Mouse (Mus musculus) erythroblast, embryonic 14.5 days (primary cell): Measurements from ENCODE around the gene Ppp2r5a. TPM values are rescaled to one million over a fixed set of nuclear protein-coding genes. Genes with fewer than 3 reads are reported as not detected.

Source experiments
- H3K27me3 ChIP-seq: 2 replicates; pipeline ENCODE4 v1.6.1; 2012; ENCODE audit warnings: inconsistent platforms; ENCODE audit not compliant: control insufficient read depth
- H3K36me3 ChIP-seq: 2 replicates; pipeline ENCODE4 v1.6.1; 2012; ENCODE audit warnings: mild to moderate bottlenecking, inconsistent platforms; ENCODE audit not compliant: control insufficient read depth
- H3K4me1 ChIP-seq: 2 replicates; pipeline ENCODE4 v1.6.1; 2012; ENCODE audit warnings: inconsistent platforms; ENCODE audit not compliant: control insufficient read depth
- H3K4me3 ChIP-seq: replicated peaks from 2 replicates; pipeline ENCODE3; 2012; ENCODE audit warnings: moderate library complexity, mild to moderate bottlenecking, inconsistent platforms
- H3K9me3 ChIP-seq: 2 replicates; pipeline ENCODE4 v1.6.1; 2012; ENCODE audit warnings: low read length, inconsistent platforms, mixed read lengths; ENCODE audit not compliant: control insufficient read depth
- GATA1 ChIP-seq: IDR thresholded peaks from 2 replicates; pipeline ENCODE4 v1.6.1; 2012; ENCODE audit warnings: low read length, inconsistent platforms, mixed read lengths
- TAL1 ChIP-seq: IDR thresholded peaks from 3 replicates; pipeline ENCODE4 v1.6.1; 2012; ENCODE audit warnings: low read length, inconsistent platforms, mixed read lengths
- polyA plus RNA-seq: library from polyadenylated mRNA; stranded (reverse); fragments of >175 nt; gene quantifications from 2 replicates; pipeline ENCODE4 v1.2.3, GENCODE M21; 2012

The Ppp2r5a gene
- polyA plus RNA-seq, 1 experiment: 5.9 TPM

- H3K27me3 ChIP-seq: no peaks in the 10 kb centered on the region
- H3K4me1 ChIP-seq: peaks cover 4% of the 10 kb centered on the region
- H3K9me3 ChIP-seq: no peaks in the 10 kb centered on the region
- H3K36me3 ChIP-seq: no peaks in the 10 kb centered on the region
- H3K4me3 ChIP-seq: no peak overlapping the region
- TF ChIP-seq TAL1 (no peak), GATA1 (no peak)
Measured at GRCm38 (mm10) chr1:191421426-191421999, 18.4 kb upstream of the Ppp2r5a start.

DNA sequence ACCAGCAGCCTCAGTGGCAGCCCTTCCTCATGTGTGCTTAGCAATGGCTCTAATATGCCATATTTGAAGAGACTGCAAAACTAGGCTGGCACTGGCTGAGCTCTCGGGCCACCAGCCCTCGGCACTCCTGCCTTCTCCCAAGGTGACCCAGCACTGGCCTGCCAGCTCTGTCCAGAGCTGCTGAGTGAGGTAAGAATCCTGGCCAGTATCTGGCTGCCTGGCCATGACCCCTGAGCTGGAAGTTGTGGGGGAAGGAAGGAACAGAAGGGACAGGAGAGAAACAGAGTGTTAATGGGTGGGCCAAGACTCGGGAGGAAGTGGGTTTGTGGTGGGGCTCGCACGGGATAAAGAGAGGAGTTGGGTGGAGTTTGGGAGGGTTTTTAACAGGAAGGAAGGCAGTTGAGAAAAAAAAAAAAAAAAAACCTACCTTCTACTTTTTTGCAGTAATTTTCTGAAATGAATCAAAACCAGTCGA is 17.9 kb upstream of the Ppp2r5a start:
- no peaks in the 10 kb centered on the region for H3K9me3 ChIP-seq
- TF ChIP-seq TAL1 (no peak), GATA1 (no peak)
- no peak overlapping the region for H3K4me3 ChIP-seq
- no peaks in the 10 kb centered on the region for H3K36me3 ChIP-seq
- peaks cover 4% of the 10 kb centered on the region for H3K4me1 ChIP-seq
- no peaks in the 10 kb centered on the region for H3K27me3 ChIP-seq

GRCm38 (mm10) chr1:191419991-191420751 is 17.1 kb upstream of the Ppp2r5a start:
- Histone ChIP-seq H3K4me1 (peaks cover 4% of the 10 kb centered on the region), H3K4me3 (no peak overlapping the region), H3K27me3 (no peaks in the 10 kb centered on the region), H3K36me3 (no peaks in the 10 kb centered on the region), H3K9me3 (no peaks in the 10 kb centered on the region)
- TF ChIP-seq GATA1 (no peak), TAL1 (no peak)

- Histone ChIP-seq H3K4me1 (peaks cover 4% of the 10 kb centered on the region), H3K27me3 (no peaks in the 10 kb centered on the region), H3K36me3 (no peaks in the 10 kb centered on the region), H3K4me3 (no peak overlapping the region), H3K9me3 (no peaks in the 10 kb centered on the region)
- TF ChIP-seq GATA1 (no peak), TAL1 (no peak)
Measured at GRCm38 (mm10) chr1:191419421-191419820, 16.3 kb upstream of the Ppp2r5a start.

- Histone ChIP-seq H3K9me3 (no peaks in the 10 kb centered on the region), H3K27me3 (0 out of 2 replicates have a peak, but pooled peaks cover 2% of the 10 kb centered on the region), H3K36me3 (no peaks in the 10 kb centered on the region), H3K4me3 (no peak overlapping the region), H3K4me1 (peaks cover 4% of the 10 kb centered on the region)
- TF ChIP-seq TAL1 (no peak), GATA1 (no peak)
Measured at GRCm38 (mm10) chr1:191418936-191419335, 15.9 kb upstream of the Ppp2r5a start.

GRCm38 (mm10) chr1:191417111-191417510 is 14.0 kb upstream of the Ppp2r5a start:
- Histone ChIP-seq H3K4me1 (peaks cover 4% of the 10 kb centered on the region), H3K27me3 (0 out of 2 replicates have a peak, but pooled peaks cover 2% of the 10 kb centered on the region), H3K36me3 (no peaks in the 10 kb centered on the region), H3K4me3 (no peak overlapping the region), H3K9me3 (no peaks in the 10 kb centered on the region)
- TF ChIP-seq TAL1: no peak
- TF ChIP-seq GATA1: no peak

- TF ChIP-seq GATA1 (no peak), TAL1 (no peak)
- Histone ChIP-seq H3K36me3 (no peaks in the 10 kb centered on the region), H3K27me3 (peaks cover 6% of the 10 kb centered on the region), H3K9me3 (no peaks in the 10 kb centered on the region), H3K4me1 (peaks cover 4% of the 10 kb centered on the region), H3K4me3 (no peak overlapping the region)
Measured at GRCm38 (mm10) chr1:191416611-191417010, 13.5 kb upstream of the Ppp2r5a start.

- no peak overlapping the region for H3K4me3 ChIP-seq
- peaks cover 25% of the 10 kb centered on the region for H3K27me3 ChIP-seq
- H3K9me3 ChIP-seq: no peaks in the 10 kb centered on the region
- no peaks in the 10 kb centered on the region; the same call in 1 of the 2 replicates for H3K4me1 ChIP-seq
- TF ChIP-seq GATA1 (no peak), TAL1 (no peak)
- H3K36me3 ChIP-seq: no peaks in the 10 kb centered on the region
Measured at GRCm38 (mm10) chr1:191414432-191414831, 11.4 kb upstream of the Ppp2r5a start.

DNA sequence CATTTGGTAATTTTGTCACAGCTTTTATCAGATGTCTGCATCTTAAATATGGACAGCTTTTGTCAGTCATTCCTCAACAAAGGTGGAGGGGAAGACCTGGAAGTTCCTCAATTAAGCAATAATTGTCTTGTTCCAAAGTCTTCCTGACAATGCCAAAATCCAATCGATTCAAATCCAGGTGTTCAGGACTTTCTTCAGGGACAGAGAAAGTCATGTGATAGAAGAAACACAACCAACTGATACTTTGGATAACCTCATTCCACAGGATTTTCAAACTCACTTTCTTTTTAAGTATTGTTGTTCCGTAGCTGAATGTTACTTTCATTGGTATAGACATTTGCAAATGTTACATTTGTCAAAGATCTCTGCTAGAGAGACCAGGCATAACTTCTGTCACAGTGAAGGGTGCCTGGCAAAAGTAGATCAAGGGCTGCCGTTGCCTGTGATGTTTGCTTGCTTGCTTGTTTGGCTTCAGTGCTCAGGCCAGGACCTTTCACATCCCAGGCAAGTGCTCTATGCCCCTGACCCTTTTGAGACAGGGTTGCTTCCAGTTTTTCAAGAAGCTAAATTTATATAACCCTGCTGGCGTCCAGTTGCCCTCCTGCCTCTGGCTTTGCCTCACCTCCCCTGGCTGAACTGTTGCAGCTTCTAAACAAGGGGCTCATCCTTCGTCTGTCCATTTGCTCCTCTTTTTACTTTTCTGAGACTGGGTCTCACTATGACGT is 10.8 kb upstream of the Ppp2r5a start:
- no peak overlapping the region for H3K4me3 ChIP-seq
- H3K27me3 ChIP-seq: peaks cover 29% of the 10 kb centered on the region
- H3K9me3 ChIP-seq: no peaks in the 10 kb centered on the region
- H3K4me1 ChIP-seq: no peaks in the 10 kb centered on the region; the same call in 1 of the 2 replicates
- TF ChIP-seq TAL1 (no peak), GATA1 (no peak)
- no peaks in the 10 kb centered on the region for H3K36me3 ChIP-seq
